Mouse (Mus musculus): ENCODE data around the gene Tmppe. TPM values are rescaled to one million over a fixed set of nuclear protein-coding genes. Genes with fewer than 3 reads are reported as not detected.
"Not testable (repeated sequence)": the region's sequence is repeated elsewhere in the genome, so short reads cannot be mapped to it uniquely, and the experiment has no call there.

The Tmppe gene
- 1 to 10 TPM; 5.1 to 5.6 TPM for total RNA-seq (2021)

DNA sequence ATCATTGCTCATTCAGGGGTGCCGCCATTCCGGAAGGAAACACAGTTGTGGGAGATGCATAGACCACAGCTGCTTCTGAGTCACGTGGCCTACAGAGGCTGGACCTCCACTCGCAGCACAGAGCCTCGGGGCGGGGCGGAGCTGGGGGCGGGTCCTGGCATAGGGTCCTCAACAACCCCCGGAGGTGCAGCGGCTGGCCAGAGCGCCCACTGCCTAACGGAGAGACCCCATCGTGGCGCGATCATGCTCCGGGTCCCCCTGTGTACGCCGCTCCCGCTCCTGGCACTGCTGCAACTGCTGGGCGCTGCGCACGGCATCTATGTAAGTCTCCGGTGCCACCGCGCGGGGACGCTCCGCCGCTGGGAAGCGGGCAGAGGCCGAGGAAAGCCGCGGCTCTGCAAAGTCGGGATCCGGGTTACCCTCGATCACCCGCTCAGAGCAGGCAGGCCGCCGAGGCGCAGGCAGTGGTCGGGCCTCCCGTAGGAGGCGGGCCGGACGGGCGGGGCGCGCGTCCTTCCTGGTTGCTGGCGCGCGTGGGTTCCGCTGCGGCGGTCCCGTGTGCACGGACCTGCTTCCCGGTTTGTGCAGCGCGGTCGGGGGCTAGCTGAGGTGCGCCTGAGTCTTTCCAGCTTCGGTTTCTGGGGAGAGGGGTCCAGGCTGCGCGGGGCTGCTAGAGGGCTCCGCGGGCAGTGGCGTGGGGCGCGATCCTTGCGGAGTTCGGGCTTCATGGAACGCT lies at the start of gene Tmppe, which contains the start of gene Glb1:
Gene Tmppe, plus strand, starts transcription at position 157 of the 736 bp plus-strand sequence.
Gene Glb1, plus strand, starts transcription at position 128 of the 736 bp plus-strand sequence.
- intact Hi-C loops (cut with DNase I): no loop called here
- peak; percentile 87 for DNase-seq

DNA sequence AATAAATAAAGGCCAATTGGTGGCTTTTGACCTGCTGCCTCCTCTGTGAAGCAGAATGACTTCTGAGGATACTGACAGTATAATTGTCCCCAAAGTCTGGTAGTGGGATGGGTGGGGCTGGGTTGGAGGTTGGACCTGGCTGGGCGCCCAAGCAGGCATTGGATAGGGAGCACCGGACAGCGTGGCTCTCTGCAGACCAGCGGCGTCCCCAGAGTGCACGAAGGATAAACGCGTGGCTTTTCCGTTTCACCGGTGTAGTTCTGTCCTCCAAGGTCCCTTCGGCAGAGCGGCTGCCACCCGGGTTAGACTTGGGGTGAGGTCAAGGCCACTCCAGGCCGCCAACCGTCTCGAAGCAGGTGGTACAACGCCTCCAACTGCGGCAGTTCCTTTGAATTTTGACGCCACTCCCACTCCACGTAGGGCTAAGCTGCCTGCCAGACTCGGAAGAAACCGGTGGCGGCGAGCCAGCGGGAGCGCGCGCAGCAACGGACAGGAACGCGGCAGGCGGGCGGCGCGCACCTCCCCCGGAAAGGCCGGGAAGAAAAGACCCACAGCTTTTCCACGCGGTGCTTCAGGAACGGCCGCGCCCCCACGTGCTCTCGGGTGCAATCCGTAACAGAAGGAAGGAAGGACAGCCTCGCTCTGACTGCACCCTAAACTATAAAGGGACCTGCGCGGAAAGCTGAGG lies 33.0 kb upstream of the Tmppe start:
- DNase-seq: peak; percentile 87 to 88
- intact Hi-C loops (cut with DNase I): no loop called here

DNA sequence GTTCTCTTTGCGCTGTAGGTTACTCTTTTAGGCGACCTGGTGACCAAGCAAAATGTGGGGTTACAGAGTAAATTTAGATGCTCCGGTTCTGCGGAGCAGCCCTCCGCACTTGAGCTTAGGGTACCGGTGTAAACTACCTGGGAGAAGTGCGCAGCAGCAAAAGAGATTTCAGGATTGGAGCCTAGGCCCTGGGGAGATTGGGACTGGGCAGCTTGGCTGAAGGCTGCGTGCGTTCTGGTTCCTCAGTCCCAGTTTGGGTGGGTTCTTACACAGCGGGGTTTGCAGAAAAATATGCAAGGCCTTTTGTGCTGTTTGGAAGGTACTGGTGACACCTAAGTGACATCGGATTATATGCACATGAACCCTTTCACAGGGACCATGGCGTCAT lies 32.4 kb upstream of the Tmppe start:
- intact Hi-C loops (cut with DNase I): no loop called here
- DNase-seq: no peak

DNA sequence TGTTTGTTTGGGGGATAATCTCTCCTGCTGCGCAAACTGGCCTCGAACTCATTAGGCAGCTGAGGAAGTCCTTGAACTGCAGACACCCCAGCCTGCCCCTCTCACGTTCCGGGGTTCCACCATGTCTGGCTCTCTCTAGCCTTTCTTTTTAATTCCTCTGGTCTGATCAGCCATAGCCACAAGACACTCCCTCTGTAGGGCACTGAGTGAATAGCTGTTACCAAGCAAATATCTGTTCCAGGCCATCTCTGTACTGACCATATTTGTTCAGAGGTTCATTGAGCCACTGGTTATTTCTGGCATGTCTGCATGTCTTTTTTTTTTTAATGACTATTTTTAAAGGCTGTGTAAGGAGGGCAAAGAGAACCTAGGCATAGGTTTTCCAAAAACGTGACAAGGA lies 31.5 kb upstream of the Tmppe start:
- intact Hi-C loops (cut with DNase I): not testable (repeated sequence)
- peak; percentile 14 to 29 for DNase-seq

DNA sequence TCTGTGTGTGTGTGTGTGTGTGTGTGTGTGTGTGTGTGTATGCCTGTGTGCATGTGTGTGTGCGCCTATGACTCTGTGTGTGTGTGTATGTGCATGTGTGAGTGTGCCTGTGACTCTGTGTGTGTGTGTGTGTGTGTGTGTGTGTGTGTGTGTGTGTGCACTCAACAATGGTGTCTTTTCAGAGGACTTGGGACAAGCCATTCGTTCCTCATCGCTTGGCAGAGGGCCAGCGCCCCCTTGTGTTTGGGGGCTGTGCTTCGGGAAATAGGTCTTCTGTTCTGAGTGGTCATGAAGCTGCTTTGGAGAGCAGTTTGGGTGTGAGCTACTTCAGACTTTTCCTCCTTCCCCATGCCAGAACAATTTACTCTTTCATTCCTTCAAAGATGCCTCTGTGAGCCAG lies 29.2 kb upstream of the Tmppe start:
- intact Hi-C loops (cut with DNase I); DNase-seq: not testable (repeated sequence)

DNA sequence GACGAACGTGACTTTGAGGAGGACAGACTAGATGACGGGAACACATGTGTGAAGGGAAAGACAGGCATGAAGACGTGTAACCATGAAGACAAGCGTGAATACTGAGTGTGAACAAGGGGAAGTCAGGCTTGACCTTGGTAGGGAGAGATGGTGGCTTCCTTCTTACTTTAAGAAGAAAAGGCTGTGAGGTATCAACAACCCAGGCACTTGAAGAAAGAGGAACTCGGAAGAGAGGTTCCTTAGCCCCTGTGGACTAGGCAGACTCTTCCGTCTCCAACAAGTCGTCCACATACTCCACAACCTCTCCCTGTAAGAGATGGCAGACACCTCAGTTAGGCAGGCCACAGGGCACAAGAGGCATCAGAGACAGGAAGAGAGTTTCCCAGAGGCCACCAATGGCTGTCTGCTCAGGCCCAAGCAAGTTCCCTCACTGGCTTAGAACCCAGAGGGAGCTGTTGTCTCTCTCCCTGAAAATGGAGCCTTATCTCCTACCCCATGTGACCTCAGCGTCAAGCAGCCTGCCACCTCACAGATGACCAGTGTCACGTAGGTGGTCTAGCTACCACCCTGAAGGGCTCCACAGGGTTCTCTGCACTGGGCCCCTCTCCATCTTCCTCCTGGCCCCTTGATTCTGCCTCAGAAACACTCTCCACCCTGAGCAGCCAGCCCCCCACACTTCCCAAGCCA lies 25.5 kb upstream of the Tmppe start:
- DNase-seq: no peak
- intact Hi-C loops (cut with DNase I): no loop called here

DNA sequence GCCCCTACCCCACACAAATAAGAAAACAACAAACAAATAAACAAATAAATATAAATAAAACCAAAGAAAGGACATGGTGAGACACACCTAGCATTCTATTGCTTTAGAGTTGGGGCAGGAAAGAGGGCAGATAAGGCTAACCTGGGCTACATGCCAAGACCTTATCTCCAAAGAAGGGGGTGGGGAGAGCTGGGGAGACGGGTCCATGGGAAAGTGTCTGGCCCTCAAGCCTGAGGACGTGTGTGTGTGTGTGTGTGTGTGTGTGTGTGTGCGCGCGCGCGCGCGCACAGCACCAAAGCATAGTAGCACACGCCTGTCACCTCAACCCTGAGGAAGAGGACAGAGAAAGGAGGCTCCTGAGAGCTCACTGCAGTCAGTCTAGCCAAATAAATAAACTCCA lies 23.7 kb upstream of the Tmppe start:
- peak; percentile 56 to 62 for DNase-seq
- intact Hi-C loops (cut with DNase I): no loop called here

DNA sequence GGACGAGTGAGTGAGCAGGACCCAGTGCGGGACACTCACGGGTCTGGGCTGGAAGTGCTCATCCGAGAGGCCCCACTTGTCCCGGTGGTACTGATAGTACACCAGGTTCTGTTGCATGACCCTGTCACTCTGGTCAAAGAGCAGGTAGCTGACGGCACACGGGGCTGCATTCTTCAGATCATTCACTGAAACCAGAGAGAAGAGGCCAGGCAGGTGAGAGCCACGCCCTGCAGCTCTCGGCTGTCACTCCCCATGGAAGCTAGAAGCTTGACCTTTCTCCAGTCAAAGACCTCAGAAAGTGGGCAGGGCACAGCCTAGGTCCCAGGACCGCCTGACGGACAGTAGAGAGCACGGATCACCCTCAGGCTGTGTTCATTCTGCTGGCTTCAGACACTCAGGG lies 21.0 kb upstream of the Tmppe start:
- intact Hi-C loops (cut with DNase I): loop anchor here (2.0 to 10.0 kb wide), 2 partner anchors 61 to 395 kb away; no protein-coding TSS in a partner anchor
- DNase-seq: no peak

DNA sequence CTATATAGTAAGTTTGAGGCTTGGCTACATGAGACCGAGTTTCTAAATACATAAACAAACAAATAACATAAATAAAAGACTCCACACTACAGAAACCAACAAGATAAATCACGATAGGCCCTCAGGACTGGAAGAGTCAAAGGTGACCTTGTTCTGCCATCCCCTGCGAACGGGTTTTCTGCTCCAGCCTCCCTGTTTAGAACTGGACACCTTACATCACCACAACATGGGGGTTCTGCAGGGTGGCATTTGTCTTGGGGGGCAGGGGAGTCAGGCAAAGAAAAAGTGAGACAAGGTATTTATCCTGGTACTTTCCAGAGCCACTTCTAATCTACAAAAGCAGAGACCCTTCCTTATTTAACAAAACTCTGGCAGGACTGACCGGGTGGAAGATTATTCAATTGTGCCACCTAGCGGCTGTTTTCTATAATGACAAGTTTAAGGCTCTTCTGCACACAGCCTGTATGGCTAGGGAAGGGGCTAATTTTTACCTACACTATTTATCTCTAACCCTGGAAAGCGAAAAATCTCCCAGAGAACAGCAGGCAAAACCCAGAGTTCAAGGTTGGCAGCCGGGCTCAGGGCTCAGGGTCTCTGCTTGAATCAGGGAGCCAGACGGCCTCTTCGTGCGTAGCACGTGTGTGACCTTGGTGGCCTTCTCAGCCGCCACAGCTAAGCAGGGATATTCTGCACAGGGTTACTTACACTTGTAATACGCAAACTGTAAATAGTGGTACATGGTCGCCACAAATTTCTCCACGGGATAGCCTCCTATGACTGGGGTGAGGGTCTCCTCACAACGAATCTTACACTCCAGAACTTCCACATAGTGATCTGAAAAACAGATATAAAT lies 19.8 kb upstream of the Tmppe start:
- intact Hi-C loops (cut with DNase I): loop anchor here (2.0 to 10.0 kb wide), 2 partner anchors 62 to 396 kb away; no protein-coding TSS in a partner anchor

DNA sequence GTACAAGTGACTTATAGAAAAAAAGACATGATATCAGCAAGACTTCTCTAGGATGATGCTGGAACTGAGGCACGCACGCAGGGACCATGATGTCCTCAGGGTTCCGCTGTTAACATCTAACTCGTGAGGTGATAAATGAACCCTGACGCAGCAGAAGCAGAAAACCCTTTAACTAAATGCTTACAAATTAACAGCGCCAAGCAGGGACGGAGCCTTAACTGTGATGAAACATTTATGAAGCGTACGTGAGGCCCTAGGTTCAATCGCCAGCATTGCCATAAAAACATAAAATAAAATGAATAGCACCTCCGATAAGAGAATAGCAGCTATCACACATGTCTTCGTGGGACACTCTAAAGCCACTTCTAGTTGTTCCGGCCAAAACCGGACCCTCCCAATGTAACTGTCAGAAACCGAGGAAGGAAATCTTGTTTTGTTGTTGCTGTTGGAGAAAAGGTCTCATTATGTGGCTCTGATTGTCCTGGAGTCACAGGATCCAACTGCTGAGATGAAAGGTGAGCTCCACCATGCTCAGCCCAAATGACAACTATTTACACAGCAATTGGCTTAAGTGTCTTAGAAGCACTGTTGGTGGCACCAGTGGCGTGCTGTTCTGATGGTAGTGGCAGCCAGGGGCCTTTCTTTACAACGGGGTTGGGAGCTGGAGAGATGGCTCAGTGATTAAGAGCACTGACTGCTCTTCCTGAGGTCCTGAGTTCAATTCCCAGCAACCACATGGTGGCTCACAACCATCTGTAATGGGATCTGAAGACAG lies 17.8 kb upstream of the Tmppe start:
- intact Hi-C loops (cut with DNase I): loop anchor here (10.0 kb wide), 1 partner anchor 398 kb away; no protein-coding TSS in a partner anchor
- no peak for DNase-seq

More for the DNA sequence above, 19.8 kb upstream of the Tmppe start:
- peak; percentile 57 to 74 for DNase-seq

DNA sequence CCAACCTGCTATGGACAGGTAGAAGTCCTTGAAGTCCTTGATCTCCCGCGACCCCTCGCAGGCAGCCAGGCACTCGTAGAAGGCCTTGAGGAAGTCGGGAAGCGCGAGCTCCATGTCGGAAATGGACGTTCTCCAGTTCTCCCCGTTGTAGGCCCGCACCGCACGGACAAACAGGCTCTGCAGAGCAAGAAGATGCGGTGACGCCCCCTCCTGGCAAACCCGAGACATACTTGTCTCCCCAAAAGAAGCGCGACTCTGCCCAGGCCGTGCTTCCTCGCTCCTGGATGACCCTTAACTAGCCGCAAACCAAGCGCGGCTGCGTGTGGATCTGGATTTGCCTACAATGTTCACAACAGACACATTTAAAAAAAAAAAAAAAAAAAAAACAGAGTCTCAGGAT lies 16.2 kb upstream of the Tmppe start:
- intact Hi-C loops (cut with DNase I): loop anchor here (10.0 kb wide), 1 partner anchor 400 kb away; no protein-coding TSS in a partner anchor
- no peak for DNase-seq

DNA sequence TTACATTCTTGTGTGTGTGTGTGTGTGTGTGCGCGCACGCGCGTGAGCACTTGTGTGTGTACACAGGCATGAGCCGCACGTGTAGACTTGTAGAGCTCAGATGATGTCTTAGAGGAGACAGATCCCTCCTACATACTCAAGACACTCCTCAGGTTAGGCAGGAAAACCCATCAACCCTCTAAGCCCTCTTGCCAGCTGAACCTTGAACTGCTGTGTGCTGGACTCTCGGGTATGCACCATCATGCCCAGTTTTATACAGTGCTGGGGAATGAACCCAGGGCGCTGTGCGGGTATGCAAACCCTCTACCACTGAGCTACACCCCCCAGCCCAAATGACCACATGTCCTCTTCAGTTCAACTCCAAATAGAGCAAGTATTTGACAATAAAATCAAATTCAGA lies 15.7 kb upstream of the Tmppe start:
- DNase-seq: no peak
- intact Hi-C loops (cut with DNase I): loop anchor here (10.0 kb wide), 1 partner anchor 400 kb away; no protein-coding TSS in a partner anchor

DNA sequence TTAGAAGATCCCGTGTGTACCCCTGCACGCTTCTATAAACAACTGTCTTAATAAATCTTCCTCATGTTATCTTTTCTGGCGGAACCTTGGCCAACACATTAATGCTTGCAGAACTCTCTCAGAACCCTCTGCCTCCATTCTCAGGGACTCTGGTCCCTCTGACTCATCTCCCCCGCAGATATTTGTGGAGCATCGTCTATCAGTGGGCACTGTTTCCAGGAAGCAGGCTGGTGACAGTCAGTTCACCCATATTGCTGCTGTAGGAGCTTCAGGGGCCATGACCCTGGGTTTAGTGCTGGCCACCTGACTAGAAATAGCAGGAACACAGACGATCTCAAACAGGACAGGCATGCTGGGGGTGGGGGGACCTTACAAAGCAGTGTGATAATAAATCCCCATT lies 13.8 kb upstream of the Tmppe start:
- intact Hi-C loops (cut with DNase I): loop anchor here (10.0 kb wide), 1 partner anchor 402 kb away; no protein-coding TSS in a partner anchor

DNA sequence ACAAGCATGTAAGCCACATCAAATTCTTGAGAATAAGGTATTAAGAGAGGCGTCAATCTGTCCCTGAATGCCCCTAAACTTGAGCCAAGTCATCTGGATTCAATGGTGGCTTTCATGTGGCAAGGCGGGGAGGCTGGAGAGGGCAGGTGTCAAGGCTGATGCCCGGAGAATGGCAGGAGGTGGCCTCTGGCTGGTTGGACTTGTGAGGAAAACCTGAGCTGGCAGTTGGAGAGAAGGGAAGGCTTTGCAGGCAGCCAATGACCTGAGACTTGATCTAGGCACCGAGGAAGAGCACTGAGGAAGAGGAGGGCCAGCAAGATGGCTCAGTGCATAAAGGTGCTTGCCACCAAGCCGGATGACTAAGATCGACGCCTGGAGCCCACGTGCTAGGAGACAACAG lies 12.6 kb upstream of the Tmppe start:
- intact Hi-C loops (cut with DNase I): loop anchor here (10.0 kb wide), 1 partner anchor 403 kb away; no protein-coding TSS in a partner anchor

More for the DNA sequence above, 13.8 kb upstream of the Tmppe start:
- no peak for DNase-seq

DNA sequence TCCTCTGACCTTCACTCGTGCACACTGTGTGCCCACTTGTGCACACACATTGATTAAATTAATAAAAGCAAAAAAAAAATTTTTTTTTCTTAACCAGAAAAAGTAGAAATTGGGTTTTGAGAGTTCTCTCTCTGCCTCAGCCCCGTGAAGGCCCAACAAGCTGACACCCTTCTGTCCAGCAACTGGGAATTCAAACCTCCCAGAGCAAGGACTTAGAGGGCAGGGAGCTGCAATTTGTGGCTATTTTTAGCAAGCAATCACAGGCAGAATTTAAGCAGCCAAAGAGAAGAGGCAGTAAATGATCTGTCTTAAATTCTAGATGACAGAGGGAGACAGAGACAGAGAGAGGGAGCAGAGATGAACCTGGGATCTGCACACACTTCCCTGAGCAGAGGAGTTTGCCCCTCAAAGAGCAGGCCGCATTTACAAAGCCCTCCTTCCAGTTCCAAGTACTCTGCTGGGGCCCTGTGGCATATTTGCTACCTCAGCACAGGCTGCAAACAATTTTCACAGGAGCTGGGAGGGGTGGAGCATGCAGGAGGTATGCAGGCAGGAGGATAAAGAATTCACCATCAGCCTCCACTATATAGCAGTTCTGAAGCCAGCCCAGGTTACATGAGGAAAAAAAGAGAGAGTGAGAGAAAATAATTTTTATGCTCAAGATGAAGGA lies 12.1 kb upstream of the Tmppe start:
- intact Hi-C loops (cut with DNase I): loop anchor here (10.0 kb wide), 1 partner anchor 404 kb away; no protein-coding TSS in a partner anchor
- DNase-seq: peak; percentile 50 to 60

More for the DNA sequence above, 12.6 kb upstream of the Tmppe start:
- peak in 1 of 2 experiments; percentile 9 for DNase-seq

DNA sequence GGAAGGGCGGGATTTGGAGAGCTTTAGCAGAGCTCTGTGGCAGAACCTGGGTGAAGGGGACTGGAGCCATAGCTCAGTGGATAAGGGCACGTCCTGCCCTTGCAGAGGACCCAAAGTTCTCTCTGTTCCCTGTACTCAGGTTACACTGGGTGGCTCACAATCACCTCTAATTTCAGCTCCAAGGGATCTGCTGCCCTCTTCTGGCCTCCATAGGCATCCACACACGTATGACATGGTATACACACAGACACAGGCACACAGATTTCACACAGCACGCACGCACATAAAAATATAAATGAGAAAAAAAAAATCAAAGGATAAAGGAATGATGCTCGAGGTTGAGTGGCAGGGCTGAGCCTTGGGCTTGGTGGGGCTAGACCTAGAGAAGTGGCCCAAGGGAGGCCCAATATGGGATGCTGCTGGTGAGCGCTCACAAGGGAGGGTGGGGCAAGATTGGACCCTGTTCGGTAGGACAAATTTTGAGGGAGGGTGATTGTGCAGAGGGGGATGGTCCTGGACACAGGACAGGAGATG lies 11.5 kb upstream of the Tmppe start:
- DNase-seq: peak; percentile 25 to 44
- intact Hi-C loops (cut with DNase I): loop anchor here (10.0 kb wide), 1 partner anchor 405 kb away; no protein-coding TSS in a partner anchor

DNA sequence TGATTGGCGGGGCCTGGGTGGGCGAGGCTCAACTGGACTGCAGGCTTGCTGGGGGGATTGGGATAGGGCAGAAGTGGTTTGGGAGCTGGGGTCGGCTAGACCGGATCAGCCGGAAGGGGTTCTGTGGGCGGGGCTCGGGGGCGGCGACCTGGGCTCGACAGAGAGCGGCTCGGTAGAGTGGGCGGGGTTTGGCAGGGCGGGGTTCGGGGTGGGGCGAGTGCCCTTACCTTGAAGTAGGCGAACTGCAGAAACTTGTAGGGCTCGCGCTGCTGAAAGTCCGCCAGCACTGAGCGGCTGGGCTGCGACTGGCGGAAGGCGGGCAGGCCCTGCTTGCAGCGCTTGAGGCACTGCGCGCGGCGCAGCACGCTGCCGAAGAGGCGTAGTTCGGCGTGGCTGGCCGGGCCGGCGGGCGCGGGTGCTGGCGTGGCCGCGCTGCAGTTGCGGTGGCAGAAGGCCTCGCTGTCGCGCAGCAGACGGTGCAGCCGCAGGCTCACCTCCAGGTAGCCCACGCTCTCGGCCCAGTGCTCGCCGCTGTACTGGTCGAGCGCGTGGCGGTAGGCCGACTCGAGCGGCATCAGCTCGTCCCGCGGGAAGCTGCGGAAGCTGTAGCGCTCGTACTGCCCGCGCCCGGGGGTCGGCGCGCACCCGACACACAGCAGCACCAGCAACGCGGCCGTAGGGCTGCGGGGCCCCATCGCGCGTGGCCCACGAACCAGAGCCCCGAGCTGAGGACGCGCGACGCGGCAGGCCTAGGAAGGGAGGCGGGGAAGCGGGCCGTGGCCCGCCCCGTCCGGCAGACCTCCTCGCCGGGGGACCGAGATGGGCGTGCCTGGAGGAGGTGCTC lies 10.8 kb upstream of the Tmppe start, which contains the start of gene Crtap:
Gene Crtap, minus strand, starts transcription at position 771 of the 844 bp plus-strand sequence.
- intact Hi-C loops (cut with DNase I): loop anchor here (10.0 kb wide), 1 partner anchor 405 kb away; no protein-coding TSS in a partner anchor
- peak; percentile 68 to 70 for DNase-seq

All from heart, postnatal 10 days (tissue).